Mouse (Mus musculus) forebrain, embryonic 10.5 days (tissue): Measurements from ENCODE around the gene Pi4k2a. TPM values are rescaled to one million over a fixed set of nuclear protein-coding genes. Genes with fewer than 3 reads are reported as not detected.
A peak's percentile ranks its signal among the peaks of the same experiment; 100 is the strongest.

Experiments used
- DNase-seq: peaks from one replicate; pipeline ENCODE4 v3.0.0-alpha.2; 2017; ENCODE audit warnings: low spot score; ENCODE audit errors: extremely low spot score
- H3K27ac ChIP-seq: fragments of 300-500 bp; sonication (generic); 2 replicates; pipeline ENCODE4 v1.5.1; 2016; ENCODE audit warnings: mild to moderate bottlenecking
- H3K27me3 ChIP-seq: fragments of 300-500 bp; sonication (generic); 2 replicates; pipeline ENCODE4 v1.6.1; 2016; ENCODE audit warnings: mild to moderate bottlenecking; ENCODE audit not compliant: poor library complexity, severe bottlenecking
- H3K36me3 ChIP-seq: fragments of 300-500 bp; sonication (generic); replicated peaks from 2 replicates; pipeline ENCODE4 v1.6.1; 2016; ENCODE audit warnings: mild to moderate bottlenecking, moderate library complexity
- H3K4me1 ChIP-seq: fragments of 300-500 bp; sonication (generic); 2 replicates; pipeline ENCODE4 v1.6.1; 2016
- H3K4me3 ChIP-seq: fragments of 300-500 bp; sonication (generic); 2 replicates; pipeline ENCODE4 v1.5.1; 2016; ENCODE audit warnings: mild to moderate bottlenecking, moderate library complexity
- H3K9me3 ChIP-seq: fragments of 300-500 bp; sonication (generic); 2 replicates; pipeline ENCODE4 v1.6.1; 2016; ENCODE audit warnings: mild to moderate bottlenecking, moderate library complexity
- WGBS: fragments of 180-500 bp; shearing (Covaris S2); methylation state at CpG from one replicate; pipeline ENCODE4 v1.1.7; 2016; 5-methylcytosine and 5-hydroxymethylcytosine counted together
- polyA plus RNA-seq: library from polyadenylated mRNA; unstranded; fragments of >200 nt; fragmentation: Nextera tagmentation; extraction: Ambion mirVana; gene quantifications from 2 replicates; pipeline ENCODE4 v1.2.1, GENCODE M21; 2016

Gene Pi4k2a
- polyA plus RNA-seq, 1 experiment from 2014 or later, result 21.3 TPM

- H3K4me3 ChIP-seq, result no peak overlapping the region
- H3K9me3 ChIP-seq, result no peaks in the 10 kb centered on the region
- H3K4me1 ChIP-seq, result peaks cover 10% of the 10 kb centered on the region
- no peaks in the 10 kb centered on the region for H3K27me3 ChIP-seq
- DNase-seq, result no peak
- 71% methylated on average over 13 of the region's 13 CpGs for WGBS
- no peaks in the 10 kb centered on the region for H3K36me3 ChIP-seq
- no peak overlapping the region for H3K27ac ChIP-seq
Measured at GRCm38 (mm10) chr19:42158246-42159017, 68.2 kb downstream of the Pi4k2a start.

GRCm38 (mm10) chr19:42163764-42164163 lies 73.5 kb downstream of the Pi4k2a start, which contains the start of gene Zfyve27:
Gene Zfyve27, plus strand, starts transcription at chr19:42163951.
- H3K9me3 ChIP-seq, result no peaks in the 10 kb centered on the region
- WGBS, result 84% methylated on average over 5 of the region's 5 CpGs
- H3K4me3 ChIP-seq, result no peak within 1 kb of the TSS
- peaks cover 25% of the 10 kb centered on the region for H3K27me3 ChIP-seq
- H3K36me3 ChIP-seq, result no peaks in the 10 kb centered on the region
- DNase-seq, result no peak
- H3K4me1 ChIP-seq, result peaks cover 4% of the 10 kb centered on the region
- no peak within 1 kb of the TSS for H3K27ac ChIP-seq

- Histone ChIP-seq H3K27me3 (peaks cover 30% of the 10 kb centered on the region), H3K27ac (no peak overlapping the region), H3K9me3 (no peaks in the 10 kb centered on the region), H3K4me1 (peaks cover 4% of the 10 kb centered on the region), H3K4me3 (no peak overlapping the region), H3K36me3 (no peaks in the 10 kb centered on the region)
- 80% methylated on average over 7 of the region's 7 CpGs for WGBS
- no peak for DNase-seq
Measured at GRCm38 (mm10) chr19:42164188-42164587, 73.9 kb downstream of the Pi4k2a start.

GRCm38 (mm10) chr19:42166130-42166529 lies 75.9 kb downstream of the Pi4k2a start:
- DNase-seq, result peak; percentile 80
- Histone ChIP-seq H3K4me3 (peak overlapping the region; percentile 23; the same call in 1 of the 2 replicates), H3K36me3 (no peaks in the 10 kb centered on the region), H3K27me3 (peaks cover 37% of the 10 kb centered on the region), H3K27ac (0 out of 2 replicates have a peak overlapping the region, but pooled peaks have one; percentile 1), H3K4me1 (peaks cover 15% of the 10 kb centered on the region), H3K9me3 (no peaks in the 10 kb centered on the region)
- WGBS, result 8% methylated on average over 12 of the region's 12 CpGs

- Histone ChIP-seq H3K4me1 (peaks cover 21% of the 10 kb centered on the region), H3K9me3 (no peaks in the 10 kb centered on the region), H3K36me3 (no peaks in the 10 kb centered on the region), H3K27ac (no peak overlapping the region), H3K4me3 (no peak overlapping the region), H3K27me3 (peaks cover 37% of the 10 kb centered on the region)
- 55% methylated on average over 3 of the region's 3 CpGs for WGBS
- DNase-seq, result no peak
Measured at GRCm38 (mm10) chr19:42166766-42167165, 76.5 kb downstream of the Pi4k2a start.

GRCm38 (mm10) chr19:42167489-42167888 lies 77.2 kb downstream of the Pi4k2a start:
- Histone ChIP-seq H3K36me3 (no peaks in the 10 kb centered on the region), H3K9me3 (no peaks in the 10 kb centered on the region), H3K4me1 (peaks cover 25% of the 10 kb centered on the region), H3K27me3 (peaks cover 37% of the 10 kb centered on the region), H3K4me3 (no peak overlapping the region), H3K27ac (no peak overlapping the region)
- WGBS, result 67% methylated on average over 9 of the region's 9 CpGs
- DNase-seq, result no peak

GRCm38 (mm10) chr19:42169322-42169975 lies 79.2 kb downstream of the Pi4k2a start:
- H3K4me1 ChIP-seq, result peaks cover 25% of the 10 kb centered on the region
- no peaks in the 10 kb centered on the region for H3K9me3 ChIP-seq
- H3K4me3 ChIP-seq, result peak overlapping the region; percentile 98; the same call in 1 of the 2 replicates
- no peak for DNase-seq
- no peaks in the 10 kb centered on the region; the same call in 1 of the 2 replicates for H3K36me3 ChIP-seq
- peaks cover 37% of the 10 kb centered on the region for H3K27me3 ChIP-seq
- H3K27ac ChIP-seq, result no peak overlapping the region
- 85% methylated on average over 10 of the region's 10 CpGs for WGBS

- Histone ChIP-seq H3K4me1 (peaks cover 25% of the 10 kb centered on the region), H3K27me3 (peaks cover 33% of the 10 kb centered on the region), H3K9me3 (no peaks in the 10 kb centered on the region), H3K36me3 (no peaks in the 10 kb centered on the region; the same call in 1 of the 2 replicates), H3K4me3 (peak overlapping the region; percentile 98), H3K27ac (peak overlapping the region; percentile 82)
- peak; percentile 88 for DNase-seq
- WGBS, result 2% methylated on average over 55 of the region's 56 CpGs
Measured at GRCm38 (mm10) chr19:42170025-42170969, 80.0 kb downstream of the Pi4k2a start.

Other genes with a start within 250 kb of the Pi4k2a start
- 5.4 and 5.5 TPM in 2 replicates for gene Frat2, start 242.3 kb upstream of the Pi4k2a start, polyA plus RNA-seq
- gene Rrp12, start 194.3 kb upstream of the Pi4k2a start, polyA plus RNA-seq, result 43.8 and 43.9 TPM in 2 replicates
- gene Pgam1, start 178.5 kb upstream of the Pi4k2a start, polyA plus RNA-seq, result 1,170 and 1,238 TPM in 2 replicates
- gene Exosc1, start 157.0 kb upstream of the Pi4k2a start, polyA plus RNA-seq, result 101 and 103 TPM in 2 replicates
- gene Zdhhc16, start 157.0 kb upstream of the Pi4k2a start, polyA plus RNA-seq, result 85.8 and 92.4 TPM in 2 replicates
- gene Mms19, start 109.3 kb upstream of the Pi4k2a start, polyA plus RNA-seq, result 35.3 and 42.3 TPM in 2 replicates
- 9.2 and 9.6 TPM in 2 replicates for gene Ubtd1, start 108.7 kb upstream of the Pi4k2a start, polyA plus RNA-seq
- 0.42 TPM in 1 of 2 replicates, not detected in the other for gene Ankrd2, start 54.5 kb upstream of the Pi4k2a start, polyA plus RNA-seq
- gene Hoga1, start 44.9 kb upstream of the Pi4k2a start, polyA plus RNA-seq, result 0.95 and 1.3 TPM in 2 replicates
- not detected in 2 replicates for gene 4933411K16Rik, start 38.2 kb upstream of the Pi4k2a start, polyA plus RNA-seq
- gene Morn4, start 4.1 kb upstream of the Pi4k2a start, polyA plus RNA-seq, result 43.1 and 43.4 TPM in 2 replicates
- 23.5 and 23.9 TPM in 2 replicates for gene Avpi1, start 38.6 kb downstream of the Pi4k2a start, polyA plus RNA-seq
- 2.4 and 3.1 TPM in 2 replicates for gene Marveld1, start 56.9 kb downstream of the Pi4k2a start, polyA plus RNA-seq
- 27.0 and 30.3 TPM in 2 replicates for gene Zfyve27, start 73.5 kb downstream of the Pi4k2a start, polyA plus RNA-seq
- 0.14 TPM in 1 of 2 replicates, not detected in the other for gene Sfrp5, start 111.8 kb downstream of the Pi4k2a start, polyA plus RNA-seq
- 0.59 and 1.0 TPM in 2 replicates for gene Golga7b, start 157.1 kb downstream of the Pi4k2a start, polyA plus RNA-seq